Mouse (Mus musculus) heart, postnatal 36 days (tissue): Measurements from ENCODE around the gene Vav3. TPM values are rescaled to one million over a fixed set of nuclear protein-coding genes. Genes with fewer than 3 reads are reported as not detected.

Source experiments
- DNase-seq, 2 experiments: peaks; one replicate each; pipeline ENCODE4 v3.0.0; 2021 to 2022
- intact Hi-C: fragments of 180-260 bp; cut with DNase I; formaldehyde crosslinking; loops from one replicate; pipeline ENCODE4 v1.15.1; 2025
- total RNA-seq, 2 experiments: library from RNA; stranded (reverse); gene quantifications; 2 replicates each; pipeline ENCODE4 v1.2.3; 2021

Gene Vav3
- total RNA-seq, 2 experiments from 2014 or later = 5.9 to 6.4 TPM

DNA sequence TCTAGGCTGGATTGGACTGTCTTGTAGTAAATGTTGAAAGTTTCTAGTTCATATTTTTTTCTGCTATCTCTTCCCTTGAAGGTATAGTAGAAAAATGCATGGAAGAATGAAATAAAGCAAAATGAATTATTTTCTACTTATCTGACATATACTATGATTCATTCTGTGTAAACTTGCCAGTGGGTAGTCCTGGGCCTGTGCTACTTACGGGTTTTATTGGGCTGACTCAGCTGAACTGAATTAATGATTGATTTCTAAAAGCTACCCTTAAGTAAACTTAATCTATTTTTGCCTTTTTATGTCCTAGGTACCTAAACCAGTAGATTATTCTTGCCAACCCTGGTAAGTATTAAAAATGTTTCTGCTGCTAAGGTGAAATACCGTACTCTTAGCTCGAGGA is 311.0 kb downstream of the Vav3 start:
- DNase-seq = no peak
- intact Hi-C loops = no loop called here

DNA sequence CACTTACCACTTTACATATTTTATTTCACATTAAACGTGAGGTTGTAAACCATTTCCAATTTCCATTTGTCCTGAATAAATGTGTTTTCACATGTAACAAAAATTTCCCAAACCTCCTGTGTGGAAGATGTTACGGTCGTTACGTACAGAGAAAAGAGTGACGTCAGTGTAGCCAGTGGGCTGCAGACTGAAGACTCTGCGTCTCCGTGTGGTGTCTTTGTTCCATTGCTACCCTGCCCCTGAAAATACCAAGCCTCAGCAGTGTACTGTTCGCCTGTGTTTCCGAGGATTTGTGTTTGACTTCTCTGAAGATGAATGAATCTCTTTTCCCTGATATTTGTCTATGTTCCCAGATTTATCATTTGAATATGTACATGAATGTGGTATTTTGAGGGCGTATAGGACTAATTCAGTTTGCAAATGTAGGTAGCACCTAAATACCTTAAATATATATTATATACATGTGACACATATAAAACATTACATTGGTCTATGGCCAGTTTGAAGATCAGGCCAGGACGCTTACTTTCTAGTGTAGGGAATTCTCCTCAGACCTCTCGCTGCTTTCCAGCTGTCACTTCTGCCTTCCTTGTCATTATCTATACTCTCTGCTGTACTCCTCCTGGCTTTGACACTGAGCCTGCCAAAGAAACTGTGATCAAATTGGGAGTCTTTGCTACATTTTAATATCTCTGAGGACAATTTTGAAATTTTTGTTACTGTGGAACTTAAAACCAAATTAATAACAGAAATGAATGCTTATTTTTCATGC is 312.6 kb downstream of the Vav3 start:
- no peak for DNase-seq

DNA sequence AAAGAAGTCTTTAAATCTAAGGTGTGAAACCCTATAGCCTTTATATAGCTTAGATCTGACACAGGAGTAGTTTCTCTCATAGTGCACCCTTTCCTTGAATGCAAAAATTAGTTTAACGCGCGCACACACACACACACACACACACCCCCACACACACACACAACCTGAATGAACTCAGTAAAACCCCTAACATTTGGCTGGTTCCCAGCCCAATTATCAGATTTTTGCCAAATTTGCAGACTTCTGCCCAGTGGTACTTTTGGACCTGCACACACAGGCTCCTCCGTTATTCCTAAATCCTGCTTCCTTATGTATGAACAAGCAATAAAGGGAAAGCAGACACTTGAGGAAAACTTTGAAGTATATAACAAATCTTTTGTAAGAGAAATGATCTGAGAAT is 313.9 kb downstream of the Vav3 start:
- DNase-seq = no peak
- intact Hi-C loops = no loop called here

More for the DNA sequence above, 312.6 kb downstream of the Vav3 start:
- intact Hi-C loops = no loop called here

DNA sequence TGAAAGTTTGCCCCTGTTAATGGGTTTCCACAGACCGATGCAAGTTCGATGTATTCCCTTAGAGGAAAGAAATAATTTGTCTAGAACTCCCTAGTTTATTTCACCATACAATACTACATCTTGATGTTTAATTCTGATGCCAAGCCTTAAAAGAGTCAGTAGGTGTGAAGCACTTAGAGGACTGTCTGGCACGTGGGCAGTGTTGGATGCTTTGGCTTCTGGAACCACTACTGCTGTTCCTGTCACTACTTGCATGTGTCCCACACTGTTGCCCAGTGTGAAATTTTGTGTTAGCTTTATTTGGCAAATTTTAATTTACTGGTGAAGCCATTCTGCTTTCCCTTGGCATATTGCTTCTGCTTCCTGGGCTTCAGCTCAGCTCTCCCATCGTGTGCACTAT is 331.3 kb downstream of the Vav3 start:
- intact Hi-C loops = no loop called here
- no peak for DNase-seq

DNA sequence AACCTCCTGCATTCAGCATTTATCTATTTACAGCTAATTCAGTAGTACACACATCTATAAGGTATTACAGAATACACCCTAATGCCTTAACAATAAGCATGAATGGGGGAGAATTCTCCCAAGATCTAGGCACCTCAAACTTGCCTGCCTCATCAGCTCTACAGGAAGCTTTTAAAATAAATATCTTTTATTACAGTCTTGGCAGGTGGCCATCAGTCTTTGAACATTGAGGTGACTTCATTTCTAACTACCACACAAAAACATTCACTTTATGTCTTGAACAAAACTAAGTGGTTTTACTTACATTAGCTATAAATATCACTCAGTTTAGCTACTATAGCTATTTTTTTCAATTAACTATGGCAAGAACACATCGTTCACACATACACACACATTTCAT is 332.5 kb downstream of the Vav3 start:
- intact Hi-C loops = no loop called here
- no peak for DNase-seq

DNA sequence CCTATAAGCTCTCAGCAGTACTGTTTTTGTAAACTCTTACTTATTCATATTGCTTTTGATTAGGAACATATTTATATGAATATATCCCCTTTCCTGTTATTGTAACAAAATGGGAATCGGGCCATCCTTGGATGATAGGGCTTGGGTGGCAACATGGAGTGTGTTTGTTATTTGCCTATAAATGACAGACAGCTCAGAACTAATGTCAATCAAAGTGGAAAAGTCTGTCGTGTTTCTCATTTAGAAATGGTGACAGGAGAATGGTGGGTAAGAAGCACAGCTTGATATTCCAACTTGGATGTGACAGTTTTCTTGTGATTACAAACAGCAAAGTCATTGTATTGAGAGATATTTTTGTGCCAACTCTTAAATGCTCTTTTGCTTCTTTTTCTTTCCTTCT is 339.8 kb downstream of the Vav3 start:
- no peak for DNase-seq
- intact Hi-C loops = no loop called here

DNA sequence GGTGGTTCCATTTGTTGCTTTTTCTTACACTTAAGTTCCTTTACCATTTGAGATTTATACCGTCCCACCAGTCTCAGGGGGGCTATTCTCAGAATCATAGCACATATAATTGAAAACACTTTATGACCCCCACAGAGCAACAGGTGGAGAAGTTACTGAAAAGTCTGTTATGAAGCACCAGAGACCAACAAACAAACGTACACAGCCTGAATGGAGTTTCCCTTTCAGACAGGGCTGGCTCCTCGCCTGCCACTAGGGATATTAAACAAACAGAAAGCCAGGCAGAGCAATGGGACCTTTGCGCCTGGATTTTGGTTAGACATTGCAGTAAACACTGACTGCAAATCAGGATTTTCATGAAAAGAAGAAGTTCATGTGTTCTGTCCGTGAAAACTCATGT is 341.4 kb downstream of the Vav3 start:
- DNase-seq = no peak
- intact Hi-C loops = no loop called here

DNA sequence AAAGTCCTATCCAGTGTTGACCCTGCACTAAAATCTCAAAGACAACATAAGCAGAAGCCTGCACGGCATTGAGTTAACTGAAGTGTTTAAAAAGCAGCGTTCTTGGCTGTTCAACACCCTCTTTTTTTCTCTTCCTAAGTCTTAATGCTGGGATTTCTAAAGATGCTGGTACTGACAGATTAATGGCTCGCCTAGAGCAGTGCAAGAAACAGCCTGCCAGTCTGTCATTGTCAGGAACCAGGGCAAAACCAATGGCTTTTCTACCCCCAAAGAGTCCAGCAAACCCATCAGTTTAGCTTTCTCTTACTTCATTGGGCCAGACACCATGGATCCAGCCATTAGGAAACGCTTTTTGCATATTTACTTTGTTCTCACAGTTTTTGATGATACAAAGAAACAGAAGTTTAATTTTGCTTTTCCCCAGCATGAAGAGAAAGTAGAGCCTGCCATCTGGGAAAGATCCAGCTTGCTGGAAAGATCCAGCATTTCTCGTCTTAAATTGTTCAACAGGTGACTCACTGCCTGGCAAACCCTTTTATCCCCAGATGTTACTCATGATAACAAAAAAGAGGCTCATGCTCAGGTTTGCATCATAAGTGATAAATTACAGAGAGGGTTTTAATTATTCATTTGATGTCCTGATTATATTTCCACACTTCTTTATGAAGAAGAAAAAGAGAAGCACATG is 343.3 kb downstream of the Vav3 start:
- no peak for DNase-seq
- intact Hi-C loops = no loop called here

DNA sequence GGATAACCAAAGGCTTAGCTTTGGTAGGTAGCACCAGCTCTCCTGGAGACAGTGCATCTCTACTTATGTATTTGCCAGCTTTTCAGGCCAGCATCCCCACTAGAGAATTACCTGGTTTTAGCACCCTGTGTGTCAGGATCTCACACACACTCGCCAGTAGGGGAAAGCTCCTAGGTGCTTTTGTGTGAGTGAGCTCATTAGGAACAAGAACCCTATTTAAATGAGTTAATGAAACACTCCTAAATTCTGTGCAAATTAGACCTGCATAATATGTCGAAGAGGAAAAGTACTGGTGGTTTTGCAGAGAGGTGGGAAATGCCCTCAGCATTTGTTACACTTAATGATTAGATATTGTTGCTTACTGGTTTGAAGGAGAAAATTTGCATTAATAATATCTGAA is 350.1 kb downstream of the Vav3 start:
- no peak for DNase-seq
- intact Hi-C loops = no loop called here

DNA sequence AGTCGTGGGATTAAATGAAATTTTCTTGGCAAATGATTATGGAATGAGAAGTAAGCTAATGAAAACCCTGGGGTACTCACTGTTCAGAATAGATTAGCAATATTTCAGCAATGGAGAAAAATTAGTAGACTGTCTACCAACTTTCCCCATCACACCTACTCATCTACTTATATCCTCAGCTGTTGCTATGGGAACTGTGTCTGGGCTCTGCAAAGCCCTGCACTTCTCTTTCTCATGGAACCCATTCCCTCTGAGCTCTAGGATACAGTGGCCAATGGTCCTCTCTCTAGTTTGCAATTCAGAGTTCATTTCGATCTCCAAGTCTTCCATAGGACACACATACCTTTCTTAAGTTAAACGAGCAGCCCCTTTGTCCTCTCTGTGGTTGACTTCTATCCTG is 352.2 kb downstream of the Vav3 start:
- intact Hi-C loops = no loop called here
- DNase-seq = no peak

DNA sequence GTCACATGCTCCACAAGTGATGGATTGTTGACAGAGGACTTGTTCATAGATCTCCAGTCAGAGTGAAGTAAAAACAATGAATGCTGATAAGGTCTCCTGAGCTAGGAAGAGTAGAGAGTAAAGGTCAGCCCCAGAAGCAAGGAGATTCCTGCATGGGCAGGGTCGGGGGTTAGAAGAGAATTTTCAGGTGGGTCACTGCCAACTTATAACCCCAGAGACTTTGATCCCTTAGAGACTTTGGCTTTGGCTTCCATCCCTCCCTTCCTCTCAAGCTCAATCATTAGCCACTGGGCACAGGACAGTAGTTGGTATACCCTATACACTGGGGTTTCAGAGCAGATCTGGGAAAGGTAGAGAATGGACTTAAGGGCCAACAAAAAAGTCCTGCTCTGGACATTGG is 360.8 kb downstream of the Vav3 start:
- no peak for DNase-seq
- intact Hi-C loops = no loop called here

DNA sequence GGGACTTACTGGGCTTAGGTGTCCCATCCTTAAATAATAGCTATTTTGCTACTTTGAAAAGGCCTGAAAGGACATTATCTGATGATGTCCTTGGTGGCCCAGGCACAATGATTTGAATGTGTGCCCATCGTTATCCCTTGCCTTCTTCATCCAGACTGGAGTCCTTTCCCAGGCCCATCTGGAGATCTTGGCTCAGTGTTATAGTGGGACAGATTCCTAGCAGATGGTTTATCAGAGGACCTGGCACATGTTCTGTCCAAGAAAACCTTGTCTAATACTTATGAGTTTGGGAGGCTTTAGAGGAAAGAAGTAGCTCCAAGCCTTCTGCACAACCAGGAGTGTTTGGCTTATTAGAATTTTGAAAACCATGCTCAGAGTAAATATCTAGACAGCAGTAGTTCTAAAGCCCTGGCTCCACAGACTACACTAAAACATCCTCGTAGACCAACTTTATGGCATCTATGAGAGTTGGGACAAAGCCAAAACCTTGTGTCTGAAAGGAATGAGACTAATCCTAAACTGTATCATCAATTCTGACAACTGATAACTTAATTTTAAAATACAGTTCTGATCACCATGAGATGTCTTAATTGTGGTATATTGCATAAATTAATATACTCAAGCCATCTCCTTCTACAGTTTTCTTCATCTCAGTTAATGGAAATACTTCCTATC is 367.5 kb downstream of the Vav3 start:
- DNase-seq = no peak
- intact Hi-C loops = no loop called here

DNA sequence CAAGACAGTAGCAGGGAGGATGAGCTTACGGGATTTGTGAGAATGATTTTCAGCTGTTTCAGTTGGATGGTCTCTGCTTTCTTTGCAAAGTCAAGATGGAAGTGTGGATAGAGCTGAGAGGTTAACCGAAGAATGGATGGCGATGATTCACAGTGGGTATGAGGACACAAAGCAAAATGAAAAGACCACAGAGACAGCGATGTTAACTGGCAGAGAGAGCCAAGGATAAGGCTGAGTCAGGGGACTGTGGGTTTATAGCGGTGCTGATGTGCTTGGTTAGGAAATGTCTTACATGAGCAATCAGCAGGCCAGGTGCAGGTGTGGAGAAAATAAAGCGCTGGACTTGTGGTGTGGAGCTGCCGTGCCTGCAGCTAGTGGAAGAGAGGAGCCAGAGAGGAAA is 371.3 kb downstream of the Vav3 start:
- intact Hi-C loops = no loop called here
- no peak for DNase-seq

DNA sequence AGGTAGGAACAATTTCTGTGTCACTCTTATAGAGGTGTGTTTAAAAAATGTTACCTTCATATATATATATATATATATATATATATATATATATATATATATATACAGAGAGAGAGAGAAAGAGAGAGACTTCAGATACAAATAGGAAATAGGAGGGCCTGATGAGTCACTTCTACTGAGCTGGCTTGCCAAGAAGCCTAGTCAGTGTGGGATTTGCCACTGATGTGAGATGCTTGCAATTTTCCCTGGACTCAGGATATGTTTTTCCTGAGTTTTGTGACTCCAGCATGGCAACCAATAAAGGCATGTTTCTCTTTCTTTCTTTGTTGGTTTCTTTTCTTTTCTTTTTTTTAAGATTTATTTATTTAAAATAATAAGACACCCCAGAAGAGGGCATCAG is 374.0 kb downstream of the Vav3 start:
- intact Hi-C loops = no loop called here
- DNase-seq = no peak

DNA sequence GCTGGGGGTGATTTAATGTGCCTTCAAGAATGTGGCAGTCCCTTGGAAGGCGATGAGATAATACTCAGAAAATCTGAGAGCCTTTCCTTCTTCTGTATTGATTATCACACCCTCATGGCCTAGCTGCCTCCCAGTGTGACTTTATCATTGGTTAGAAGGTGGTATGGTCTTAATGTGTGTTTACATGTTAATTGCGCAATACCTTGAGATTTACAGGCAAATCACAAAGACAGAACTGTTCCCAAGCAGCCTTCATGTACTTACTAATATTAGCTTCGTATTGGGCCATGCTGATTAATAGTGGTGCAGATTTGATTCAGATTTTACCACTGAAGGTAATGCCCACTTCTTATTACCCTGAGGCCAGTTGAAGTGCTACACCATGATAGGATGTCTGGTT is 381.3 kb downstream of the Vav3 start:
- intact Hi-C loops = no loop called here
- DNase-seq = no peak

DNA sequence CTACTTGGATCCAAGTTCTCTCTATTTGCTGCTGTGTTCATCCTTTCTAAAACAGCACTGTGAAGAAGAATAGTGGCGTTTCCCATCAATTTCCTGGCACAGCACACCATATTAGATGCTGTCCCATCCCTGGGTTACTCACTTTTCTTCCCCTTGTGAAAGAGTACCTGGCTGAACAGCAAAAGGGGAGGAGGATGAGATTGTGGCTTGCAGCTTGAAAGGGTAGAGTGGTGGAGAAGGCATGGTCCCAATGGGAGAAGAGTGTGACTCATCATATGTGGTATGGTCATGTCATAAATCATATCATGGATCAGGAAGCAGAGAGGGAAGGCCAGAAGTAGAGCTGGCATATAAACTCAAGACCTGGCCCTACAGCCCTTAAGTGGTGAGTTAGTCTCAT is 386.3 kb downstream of the Vav3 start:
- no peak for DNase-seq
- intact Hi-C loops = no loop called here

DNA sequence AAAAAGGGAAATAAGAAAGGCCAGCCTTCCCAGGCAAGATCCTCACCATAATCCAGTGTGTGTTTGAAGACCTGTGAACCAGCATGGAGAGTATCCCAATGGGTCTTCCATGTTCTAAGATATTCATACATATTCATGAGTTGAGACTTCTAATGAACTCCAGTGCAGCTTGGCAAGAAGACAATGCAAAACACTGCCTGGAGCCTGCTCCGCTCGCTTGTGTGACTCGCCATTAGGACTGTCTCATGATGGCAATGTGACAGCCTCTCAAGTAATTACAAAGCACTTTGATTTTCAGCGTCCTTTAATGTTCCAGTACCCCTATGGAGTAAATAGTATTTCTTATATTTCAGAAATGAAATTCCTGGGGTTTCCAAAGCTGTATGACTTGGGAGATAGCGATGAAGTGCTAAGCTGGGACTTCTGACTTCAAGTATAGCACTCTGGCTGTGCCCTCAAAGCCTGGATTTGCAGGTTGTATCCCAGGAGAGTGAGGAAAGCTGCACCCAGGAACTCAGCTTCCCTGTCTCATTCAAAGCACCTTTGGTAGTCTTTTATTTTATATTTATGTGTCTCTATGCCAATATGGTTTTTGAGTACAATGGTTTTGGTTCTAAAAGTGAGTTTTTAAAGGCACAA is 391.3 kb downstream of the Vav3 start:
- DNase-seq = no peak

DNA sequence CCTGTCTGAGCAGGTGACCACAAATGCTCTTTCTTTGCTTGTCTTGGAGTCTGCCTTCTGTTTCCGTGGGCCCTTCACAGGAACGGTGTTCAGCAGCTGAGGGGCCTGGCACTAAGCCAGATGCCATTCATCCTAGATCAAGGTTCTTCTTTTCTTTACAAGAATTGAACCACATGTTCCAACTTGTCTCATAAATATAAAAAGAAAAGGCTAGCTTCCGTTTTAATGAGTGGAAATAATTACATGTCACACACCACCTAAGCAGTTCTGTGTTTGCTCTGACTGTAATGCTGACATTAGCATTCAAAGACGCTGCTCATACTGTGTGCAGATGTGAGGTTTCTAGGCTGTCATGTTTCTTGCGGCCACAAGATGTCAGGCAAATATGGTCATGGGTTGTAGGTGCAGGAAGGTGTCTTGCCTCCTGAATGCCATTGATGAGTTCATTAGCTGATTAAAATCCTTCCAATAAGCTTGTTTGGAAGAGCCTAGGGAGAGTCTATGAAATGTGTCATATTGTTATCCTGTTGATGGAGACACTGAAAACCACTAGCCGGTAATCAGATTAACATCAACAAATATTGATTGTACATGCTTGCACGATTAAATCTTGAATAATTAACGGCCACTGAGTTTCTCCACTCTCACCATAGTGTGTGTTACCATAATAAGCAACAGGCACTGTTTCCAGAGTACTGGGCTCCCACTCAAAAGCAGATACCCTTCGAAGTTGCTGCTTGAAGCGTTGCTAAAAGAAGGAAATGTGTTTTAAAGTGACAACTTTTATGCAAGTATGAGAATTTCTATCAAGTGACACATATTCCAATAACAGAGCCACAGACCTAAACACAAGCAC is 392.1 kb downstream of the Vav3 start:
- intact Hi-C loops = no loop called here
- DNase-seq = no peak

More for the DNA sequence above, 391.3 kb downstream of the Vav3 start:
- intact Hi-C loops = no loop called here
